Mouse (Mus musculus): ENCODE results near the gene Gm17655.

DNA sequence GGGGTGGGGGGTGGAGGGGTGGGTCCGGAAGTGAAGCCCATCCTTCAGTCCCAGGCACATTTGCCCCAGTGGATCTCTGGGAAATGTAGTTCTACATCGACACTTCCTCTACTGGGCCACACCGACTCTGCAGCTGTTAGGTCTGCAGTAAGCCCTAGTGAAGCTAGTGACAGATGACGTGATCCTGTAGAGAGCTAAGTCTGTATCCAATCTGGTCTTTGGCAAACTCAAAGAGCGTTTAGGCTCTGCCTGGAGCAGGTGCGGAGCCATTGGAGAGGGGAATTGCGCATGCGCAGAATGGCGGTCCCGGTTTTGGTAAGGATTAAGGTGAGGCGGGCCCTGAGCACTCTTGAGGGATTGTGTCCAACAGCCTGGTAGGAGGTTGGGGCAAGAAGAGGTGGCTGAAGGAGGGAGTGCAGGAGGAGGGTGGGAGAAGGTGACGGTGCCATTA lies 37.7 kb upstream of the Gm17655 start, which contains the start of gene Zfp605:
- no peak for TF ChIP-seq EP300 (optimal IDR thresholded peaks at IDR 0.05)
- no peak for TF ChIP-seq CTCF (IDR thresholded peaks at IDR 0.05; ENCODE audit: low read depth)

All from stomach, postnatal 0 days (tissue).